ENCODE assay signal across 8 mouse cellular contexts in genomic region chr7:140141350-140141749, GRCm38 (mm10). TPM values are rescaled to one million over a fixed set of nuclear protein-coding genes. Genes with fewer than 3 reads are reported as not detected.
A peak's percentile ranks its signal among the peaks of the same experiment; 100 is the strongest.
DNase-seq lines count a peak whose midpoint lies in the region; ATAC-seq lines count a peak whose summit lies in the region.

No protein-coding gene starts in this region.

- no peak overlapping the region for H3K9ac ChIP-seq in midbrain, embryonic 13.5 days (replicated peaks)
- peak overlapping the region; percentile 40; the same call in 1 of the 2 replicates for H3K9ac ChIP-seq in heart, embryonic 13.5 days
- H3K9ac ChIP-seq in liver, embryonic 12.5 days, result no peak overlapping the region

- no peak overlapping the region for H3K27ac ChIP-seq in midbrain, embryonic 10.5 days (replicated peaks)
- no peak overlapping the region for H3K27ac ChIP-seq in midbrain, embryonic 13.5 days
- no peak overlapping the region for H3K27ac ChIP-seq in heart, embryonic 13.5 days (replicated peaks)
- no peak overlapping the region for H3K27ac ChIP-seq in liver, embryonic 12.5 days

- DNase-seq in midbrain, embryonic 10.5 days (ENCODE audit: low spot score), result peak; percentile 45
- peak; percentile 47 for DNase-seq in Muller cell, postnatal 12 days (ENCODE audit: inconsistent ontology term)
- DNase-seq in cerebellum, adult 9-10 months, result peak; percentile 80
- DNase-seq in retina, adult 2 months (ENCODE audit: low read depth, low spot score), result peak; percentile 41

- H3K4me2 ChIP-seq in midbrain, embryonic 13.5 days (replicated peaks), result no peak overlapping the region
- no peak overlapping the region for H3K4me2 ChIP-seq in heart, embryonic 13.5 days
- 0 out of 2 replicates have a peak overlapping the region, but pooled peaks have one; percentile 10 for H3K4me2 ChIP-seq in liver, embryonic 12.5 days

- no peaks in the 10 kb centered on the region for H3K27me3 ChIP-seq in midbrain, embryonic 10.5 days (ENCODE audit: low read depth, poor library complexity, severe bottlenecking)
- no peaks in the 10 kb centered on the region for H3K27me3 ChIP-seq in midbrain, embryonic 13.5 days
- H3K27me3 ChIP-seq in heart, embryonic 13.5 days (replicated peaks), result no peaks in the 10 kb centered on the region
- no peaks in the 10 kb centered on the region for H3K27me3 ChIP-seq in liver, embryonic 12.5 days (replicated peaks)

- H3K4me1 ChIP-seq in midbrain, embryonic 10.5 days, result peaks cover 15% of the 10 kb centered on the region
- H3K4me1 ChIP-seq in midbrain, embryonic 13.5 days (replicated peaks), result peaks cover 15% of the 10 kb centered on the region
- H3K4me1 ChIP-seq in heart, embryonic 13.5 days, result peaks cover 13% of the 10 kb centered on the region
- peaks cover 14% of the 10 kb centered on the region for H3K4me1 ChIP-seq in liver, embryonic 12.5 days

- no peaks in the 10 kb centered on the region for H3K9me3 ChIP-seq in midbrain, embryonic 10.5 days (replicated peaks)
- H3K9me3 ChIP-seq in midbrain, embryonic 13.5 days, result no peaks in the 10 kb centered on the region
- H3K9me3 ChIP-seq in heart, embryonic 13.5 days, result no peaks in the 10 kb centered on the region
- no peaks in the 10 kb centered on the region for H3K9me3 ChIP-seq in liver, embryonic 12.5 days (replicated peaks)

- H3K36me3 ChIP-seq in midbrain, embryonic 10.5 days, result no peaks in the 10 kb centered on the region
- H3K36me3 ChIP-seq in midbrain, embryonic 13.5 days, result no peaks in the 10 kb centered on the region; the same call in 1 of the 2 replicates
- peaks cover 6% of the 10 kb centered on the region; the same call in 1 of the 2 replicates for H3K36me3 ChIP-seq in heart, embryonic 13.5 days
- peaks cover 11% of the 10 kb centered on the region for H3K36me3 ChIP-seq in liver, embryonic 12.5 days

- WGBS in midbrain, embryonic 10.5 days, result 8% methylated on average over 14 of the region's 14 CpGs
- WGBS in midbrain, embryonic 13.5 days, result 5% methylated on average over 14 of the region's 14 CpGs
- 7% methylated on average over 14 of the region's 14 CpGs for WGBS in heart, embryonic 13.5 days
- 5% methylated on average over 14 of the region's 14 CpGs for WGBS in liver, embryonic 12.5 days (ENCODE audit: insufficient replicate concordance)

- H3K4me3 ChIP-seq in midbrain, embryonic 10.5 days, result no peak overlapping the region
- no peak overlapping the region for H3K4me3 ChIP-seq in midbrain, embryonic 13.5 days (replicated peaks)
- no peak overlapping the region for H3K4me3 ChIP-seq in heart, embryonic 13.5 days
- H3K4me3 ChIP-seq in liver, embryonic 12.5 days, result no peak overlapping the region

- no peak for ATAC-seq in midbrain, embryonic 13.5 days
- no peak for ATAC-seq in heart, embryonic 13.5 days (ENCODE audit: extremely low read depth, insufficient number of reproducible peaks, low FRiP score, low TSS enrichment)
- no peak for ATAC-seq in liver, embryonic 12.5 days
- ATAC-seq in inflammation-experienced regulatory T-cells, adult 6 months, result no peak

RNA-seq across cellular contexts. Expression of gene Mtg1, which starts 4.0 kb away (rescaled TPM):
- 32.6 TPM in 2 replicates for polyA plus RNA-seq in midbrain, embryonic 10.5 days (2016; fragmentation: Nextera tagmentation; extraction: Ambion mirVana)
- 29.2 and 32.8 TPM in 2 replicates for polyA plus RNA-seq in midbrain, embryonic 13.5 days (2015; fragmentation: Nextera tagmentation; extraction: Ambion mirVana)
- 27.2 and 30.5 TPM in 2 replicates for polyA plus RNA-seq in heart, embryonic 13.5 days (2015; fragmentation: Nextera tagmentation; extraction: Ambion mirVana)
- polyA plus RNA-seq in liver, embryonic 12.5 days (2016; fragmentation: Nextera tagmentation; extraction: Ambion mirVana), result 25.4 and 25.6 TPM in 2 replicates
- 10 to 100 TPM; 16.4 to 28.8 (median 22.9) TPM for polyA plus RNA-seq in inflammation-experienced regulatory T-cells, adult 6 months (2017; shearing (Covaris generic))

RNA-seq across cellular contexts. Expression of gene Sprn, which starts 13.3 kb away (rescaled TPM):
- 0.49 and 0.79 TPM in 2 replicates for polyA plus RNA-seq in midbrain, embryonic 10.5 days (2016; fragmentation: Nextera tagmentation; extraction: Ambion mirVana)
- polyA plus RNA-seq in midbrain, embryonic 13.5 days (2015; fragmentation: Nextera tagmentation; extraction: Ambion mirVana), result 7.8 and 8.1 TPM in 2 replicates
- 0.10 TPM in 1 of 2 replicates, not detected in the other for polyA plus RNA-seq in heart, embryonic 13.5 days (2015; fragmentation: Nextera tagmentation; extraction: Ambion mirVana)
- polyA plus RNA-seq in liver, embryonic 12.5 days (2016; fragmentation: Nextera tagmentation; extraction: Ambion mirVana), result 0.04 TPM in 1 of 2 replicates, not detected in the other
- not detected for polyA plus RNA-seq in inflammation-experienced regulatory T-cells, adult 6 months (2017; shearing (Covaris generic))

RNA-seq across cellular contexts. Expression of gene Olfr522, which starts 23.2 kb away (rescaled TPM):
- polyA plus RNA-seq in midbrain, embryonic 10.5 days (2016; fragmentation: Nextera tagmentation; extraction: Ambion mirVana), result not detected in 2 replicates
- not detected in 2 replicates for polyA plus RNA-seq in midbrain, embryonic 13.5 days (2015; fragmentation: Nextera tagmentation; extraction: Ambion mirVana)
- polyA plus RNA-seq in heart, embryonic 13.5 days (2015; fragmentation: Nextera tagmentation; extraction: Ambion mirVana), result not detected in 2 replicates
- polyA plus RNA-seq in liver, embryonic 12.5 days (2016; fragmentation: Nextera tagmentation; extraction: Ambion mirVana), result not detected in 2 replicates
- polyA plus RNA-seq in inflammation-experienced regulatory T-cells, adult 6 months (2017; shearing (Covaris generic)), result under 1 TPM in 1 of 3 experiments, not detected in 2; 0.07 TPM

RNA-seq across cellular contexts. Expression of gene Echs1, which starts 25.1 kb away (rescaled TPM):
- polyA plus RNA-seq in midbrain, embryonic 10.5 days (2016; fragmentation: Nextera tagmentation; extraction: Ambion mirVana), result 157 and 161 TPM in 2 replicates
- polyA plus RNA-seq in midbrain, embryonic 13.5 days (2015; fragmentation: Nextera tagmentation; extraction: Ambion mirVana), result 132 and 133 TPM in 2 replicates
- 169 and 182 TPM in 2 replicates for polyA plus RNA-seq in heart, embryonic 13.5 days (2015; fragmentation: Nextera tagmentation; extraction: Ambion mirVana)
- 78.4 and 78.7 TPM in 2 replicates for polyA plus RNA-seq in liver, embryonic 12.5 days (2016; fragmentation: Nextera tagmentation; extraction: Ambion mirVana)
- polyA plus RNA-seq in inflammation-experienced regulatory T-cells, adult 6 months (2017; shearing (Covaris generic)), result 10 to 100 TPM; 73.3 to 94.2 (median 81.1) TPM

RNA-seq across cellular contexts. Expression of gene Paox, which starts 25.8 kb away (rescaled TPM):
- 15.8 and 18.5 TPM in 2 replicates for polyA plus RNA-seq in midbrain, embryonic 10.5 days (2016; fragmentation: Nextera tagmentation; extraction: Ambion mirVana)
- 7.2 and 7.6 TPM in 2 replicates for polyA plus RNA-seq in midbrain, embryonic 13.5 days (2015; fragmentation: Nextera tagmentation; extraction: Ambion mirVana)
- 10.9 and 14.4 TPM in 2 replicates for polyA plus RNA-seq in heart, embryonic 13.5 days (2015; fragmentation: Nextera tagmentation; extraction: Ambion mirVana)
- 11.0 and 11.5 TPM in 2 replicates for polyA plus RNA-seq in liver, embryonic 12.5 days (2016; fragmentation: Nextera tagmentation; extraction: Ambion mirVana)
- polyA plus RNA-seq in inflammation-experienced regulatory T-cells, adult 6 months (2017; shearing (Covaris generic)), result 1 to 10 TPM; 1.9 to 5.3 (median 3.8) TPM
